In genomic region chr11:106037418-106037751, GRCm38 (mm10) we compare ENCODE assay signal across 7 mouse cellular contexts. TPM values are rescaled to one million over a fixed set of nuclear protein-coding genes. Genes with fewer than 3 reads are reported as not detected.
DNase-seq lines count a peak whose midpoint lies in the region; ATAC-seq and TF ChIP-seq lines count a peak whose summit lies in the region.

No protein-coding gene starts in this region.

- no peak for ATAC-seq in heart, embryonic 16.5 days (replicated peaks; ENCODE audit: extremely low read depth, insufficient read depth, low FRiP score)
- peak; percentile 28; the same call in 1 of the 2 replicates for ATAC-seq in midbrain, embryonic 14.5 days (ENCODE audit: low FRiP score, low TSS enrichment)

- no peaks in the 10 kb centered on the region for H3K9me3 ChIP-seq in heart, embryonic 16.5 days (replicated peaks; ENCODE audit: control insufficient read depth, low read length)
- H3K9me3 ChIP-seq in midbrain, embryonic 14.5 days (ENCODE audit: control insufficient read depth, low read length) = no peaks in the 10 kb centered on the region

- DNase-seq in A20 (ENCODE audit: low read depth, low spot score) = peak; percentile 84
- peak; percentile 20 to 51 for DNase-seq in CD8-positive naive resting alpha-beta T cell, adult 2 months (ENCODE audit: low read depth in 2 of 2, low spot score in 2 of 2)
- DNase-seq in cerebellum, postnatal 36 days = peak; percentile 40 to 58
- DNase-seq in left cerebral cortex, postnatal 14 days (ENCODE audit: low spot score in 2 of 2) = peak; percentile 84 to 97
- DNase-seq in midbrain, embryonic 14.5 days = peak; percentile 85
- peak; percentile 45 for DNase-seq in thymus, adult 2 months

- peak overlapping the region; percentile 95 for H3K4me3 ChIP-seq in heart, embryonic 16.5 days (ENCODE audit: low read length)
- peak overlapping the region; percentile 92 for H3K4me3 ChIP-seq in midbrain, embryonic 14.5 days (replicated peaks; ENCODE audit: low read depth, low read length)
- peak overlapping the region; percentile 78 for H3K4me3 ChIP-seq in thymus, adult 2 months (ENCODE audit: control insufficient read depth, insufficient read depth, low read length)

- no peak for TF ChIP-seq POLR2A in thymus, adult 2 months (IDR thresholded peaks at IDR 0.05; ENCODE audit: control insufficient read depth, extremely low read depth, insufficient read depth, low read length, poor library complexity)

- peak overlapping the region; percentile 90 for H3K27ac ChIP-seq in heart, embryonic 16.5 days (ENCODE audit: low read length)
- H3K27ac ChIP-seq in midbrain, embryonic 14.5 days (replicated peaks; ENCODE audit: low read depth, low read length) = peak overlapping the region; percentile 90
- no peak overlapping the region for H3K27ac ChIP-seq in thymus, adult 2 months (ENCODE audit: control insufficient read depth, insufficient read depth, low read length)

- 0% methylated on average over 13 of the region's 13 CpGs for WGBS in heart, embryonic 16.5 days
- WGBS in midbrain, embryonic 14.5 days = 0% methylated on average over 13 of the region's 13 CpGs
- WGBS in thymus, adult 2 months = under 1% methylated on average over 13 of the region's 13 CpGs

- intact Hi-C loops in left cerebral cortex, postnatal 14 days (cut with DNase I) = no loop called here

- H3K27me3 ChIP-seq in heart, embryonic 16.5 days (ENCODE audit: control insufficient read depth, insufficient read depth, low read length) = no peaks in the 10 kb centered on the region
- no peaks in the 10 kb centered on the region for H3K27me3 ChIP-seq in midbrain, embryonic 14.5 days (ENCODE audit: control insufficient read depth, insufficient read depth, low read length)
- no peaks in the 10 kb centered on the region for H3K27me3 ChIP-seq in thymus, adult 2 months (ENCODE audit: control insufficient read depth, insufficient read depth, low read length)

- H3K4me2 ChIP-seq in heart, embryonic 16.5 days (ENCODE audit: low read depth, low read length) = peak overlapping the region; percentile 90
- peak overlapping the region; percentile 81 for H3K4me2 ChIP-seq in midbrain, embryonic 14.5 days (ENCODE audit: low read length)

- TF ChIP-seq CTCF in thymus, adult 2 months (IDR thresholded peaks at IDR 0.05; ENCODE audit: borderline replicate concordance, control insufficient read depth, extremely low read depth, insufficient read depth, low read length, poor library complexity) = no peak

- peaks cover 15% of the 10 kb centered on the region for H3K4me1 ChIP-seq in heart, embryonic 16.5 days (ENCODE audit: control insufficient read depth, insufficient read depth, low read length)
- peaks cover 26% of the 10 kb centered on the region; the same call in 1 of the 2 replicates for H3K4me1 ChIP-seq in midbrain, embryonic 14.5 days (ENCODE audit: control insufficient read depth, insufficient read depth, low read length)
- H3K4me1 ChIP-seq in thymus, adult 2 months (replicated peaks; ENCODE audit: control insufficient read depth, insufficient read depth, low read length) = peaks cover 15% of the 10 kb centered on the region

- H3K9ac ChIP-seq in heart, embryonic 16.5 days (ENCODE audit: low read length) = peak overlapping the region; percentile 92
- H3K9ac ChIP-seq in midbrain, embryonic 14.5 days (replicated peaks; ENCODE audit: low read length) = peak overlapping the region; percentile 87

- H3K36me3 ChIP-seq in heart, embryonic 16.5 days (ENCODE audit: control insufficient read depth, insufficient read depth) = no peaks in the 10 kb centered on the region
- no peaks in the 10 kb centered on the region for H3K36me3 ChIP-seq in midbrain, embryonic 14.5 days (ENCODE audit: control insufficient read depth, insufficient read depth, low read length)
- no peaks in the 10 kb centered on the region for H3K36me3 ChIP-seq in thymus, adult 2 months (ENCODE audit: control insufficient read depth, insufficient read depth, low read length)

RNA-seq across cellular contexts. Expression of gene Dcaf7, which starts 0.7 kb away (rescaled TPM):
- polyA plus RNA-seq in heart, embryonic 16.5 days (2015; fragmentation: Nextera tagmentation; extraction: Ambion mirVana) = 44.6 and 47.2 TPM in 2 replicates
- total RNA-seq in left cerebral cortex, postnatal 14 days (2021) = 100 to 1,000 TPM; 209 to 210 TPM
- 103 and 153 TPM in 2 replicates for polyA plus RNA-seq in midbrain, embryonic 14.5 days (2014; fragmentation: Nextera tagmentation; extraction: Ambion mirVana)
- polyA plus RNA-seq in thymus, adult 2 months (2012; rRNA removed) = 79.1 and 85.0 TPM in 2 replicates

RNA-seq across cellular contexts. Expression of gene Taco1, which starts 28.5 kb away (rescaled TPM):
- polyA plus RNA-seq in heart, embryonic 16.5 days (2015; fragmentation: Nextera tagmentation; extraction: Ambion mirVana) = 13.0 and 15.6 TPM in 2 replicates
- total RNA-seq in left cerebral cortex, postnatal 14 days (2021) = 10 to 100 TPM; 15.3 to 15.6 TPM
- polyA plus RNA-seq in midbrain, embryonic 14.5 days (2014; fragmentation: Nextera tagmentation; extraction: Ambion mirVana) = 5.6 and 6.1 TPM in 2 replicates
- 14.9 and 18.4 TPM in 2 replicates for polyA plus RNA-seq in thymus, adult 2 months (2012; rRNA removed)

RNA-seq across cellular contexts. Expression of gene Kcnh6, which starts 29.5 kb away (rescaled TPM):
- 0.35 and 0.46 TPM in 2 replicates for polyA plus RNA-seq in heart, embryonic 16.5 days (2015; fragmentation: Nextera tagmentation; extraction: Ambion mirVana)
- 1 to 10 TPM; 1.5 to 1.7 TPM for total RNA-seq in left cerebral cortex, postnatal 14 days (2021)
- 1.00 and 1.8 TPM in 2 replicates for polyA plus RNA-seq in midbrain, embryonic 14.5 days (2014; fragmentation: Nextera tagmentation; extraction: Ambion mirVana)
- polyA plus RNA-seq in thymus, adult 2 months (2012; rRNA removed) = 3.9 and 4.3 TPM in 2 replicates

RNA-seq across cellular contexts. Expression of gene Ace3, which starts 42.9 kb away (rescaled TPM):
- 0.10 TPM in 1 of 2 replicates, not detected in the other for polyA plus RNA-seq in heart, embryonic 16.5 days (2015; fragmentation: Nextera tagmentation; extraction: Ambion mirVana)
- not detected for total RNA-seq in left cerebral cortex, postnatal 14 days (2021)
- 0.09 TPM in 1 of 2 replicates, not detected in the other for polyA plus RNA-seq in midbrain, embryonic 14.5 days (2014; fragmentation: Nextera tagmentation; extraction: Ambion mirVana)
- not detected in 2 replicates for polyA plus RNA-seq in thymus, adult 2 months (2012; rRNA removed)

RNA-seq across cellular contexts. Expression of gene Map3k3, which starts 47.0 kb away (rescaled TPM):
- polyA plus RNA-seq in heart, embryonic 16.5 days (2015; fragmentation: Nextera tagmentation; extraction: Ambion mirVana) = 17.6 and 21.7 TPM in 2 replicates
- total RNA-seq in left cerebral cortex, postnatal 14 days (2021) = 10 to 100 TPM; 24.2 to 29.1 TPM
- 12.4 and 15.2 TPM in 2 replicates for polyA plus RNA-seq in midbrain, embryonic 14.5 days (2014; fragmentation: Nextera tagmentation; extraction: Ambion mirVana)
- 45.6 and 46.0 TPM in 2 replicates for polyA plus RNA-seq in thymus, adult 2 months (2012; rRNA removed)

Comparison
In these comparisons a context has a peak if more than half of its experiments do, and no peak if none do; other contexts are left out.
1. DNase-seq: peak in every context shown above with its lines; median percentile 90 in left cerebral cortex, postnatal 14 days; 85 in midbrain, embryonic 14.5 days; 84 in A20; 49 in cerebellum, postnatal 36 days; 45 in thymus, adult 2 months; 36 in CD8-positive naive resting alpha-beta T cell, adult 2 months.